Mouse (Mus musculus) cerebellum, adult 9-11 months (tissue): Measurements from ENCODE around the gene Vps13a.
"Not testable (repeated sequence)": the region's sequence is repeated elsewhere in the genome, so short reads cannot be mapped to it uniquely, and the experiment has no call there.

ENCODE experiments used
- DNase-seq: peaks from one replicate; pipeline ENCODE4 v3.0.0; 2022

The Vps13a gene

GRCm38 (mm10) chr19:16757439-16757838 lies 23.3 kb downstream of the Vps13a start:
- DNase-seq = not testable (repeated sequence)

GRCm38 (mm10) chr19:16755854-16756253 lies 24.9 kb downstream of the Vps13a start:
- no peak for DNase-seq

DNA sequence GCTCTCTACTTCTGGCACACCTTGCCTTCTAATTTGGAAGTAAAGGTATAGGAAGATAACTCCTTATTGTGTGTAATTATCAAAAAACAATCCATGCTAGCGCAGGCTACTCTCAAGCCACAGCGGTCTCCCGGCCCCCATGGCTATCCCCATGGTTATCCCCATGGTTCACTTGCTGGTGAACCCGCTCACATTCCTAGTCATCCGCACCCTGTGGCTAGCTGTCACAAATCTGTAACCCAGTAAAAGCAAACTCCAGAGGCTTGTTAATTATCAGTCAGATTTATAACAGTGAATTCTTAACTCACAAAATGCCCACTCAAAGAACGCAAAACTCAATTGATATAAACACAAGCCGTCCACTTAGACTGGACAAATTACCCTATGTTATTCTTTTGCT lies 25.5 kb downstream of the Vps13a start:
- no peak for DNase-seq

GRCm38 (mm10) chr19:16753151-16753550 lies 27.6 kb downstream of the Vps13a start:
- no peak for DNase-seq

- DNase-seq = no peak
Observed at GRCm38 (mm10) chr19:16736854-16737253, 43.9 kb downstream of the Vps13a start.

DNA sequence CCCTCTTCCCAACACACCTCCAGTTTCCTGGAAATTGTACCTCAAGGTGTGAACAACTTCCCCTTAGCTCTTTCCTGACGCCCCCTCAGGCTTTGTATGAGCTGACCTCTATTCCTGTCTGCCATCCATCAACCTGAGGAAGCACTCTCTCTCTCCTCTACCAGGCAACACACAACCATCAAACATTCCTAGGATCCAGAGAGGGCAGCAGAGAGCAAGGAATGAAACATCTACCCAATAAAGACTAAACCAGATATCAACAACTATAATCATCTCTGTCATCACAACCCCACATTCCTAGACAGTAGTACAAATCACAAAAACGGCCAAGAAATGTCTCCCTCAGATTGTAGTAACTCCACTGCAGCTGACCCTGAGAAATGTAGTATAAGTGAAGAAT lies 52.0 kb downstream of the Vps13a start:
- DNase-seq = no peak

DNA sequence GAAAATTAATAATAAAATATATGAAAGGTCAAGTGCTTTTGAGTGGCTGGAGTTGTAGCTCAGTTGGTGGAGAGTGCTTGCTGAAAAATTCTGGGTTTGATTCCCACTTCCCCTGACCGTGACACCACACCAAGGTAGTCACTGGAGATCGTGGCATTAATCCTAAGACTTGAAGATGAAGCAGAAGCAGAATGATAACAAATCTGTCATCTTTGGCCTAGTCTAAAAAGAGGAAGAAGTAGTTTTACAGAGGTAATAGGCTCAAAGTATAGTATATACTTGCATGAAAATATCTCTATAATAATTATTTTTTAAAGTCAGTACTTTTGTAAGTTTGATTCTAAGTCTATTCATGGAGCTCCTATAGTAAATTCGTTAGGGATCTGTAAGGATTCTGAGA lies 65.5 kb downstream of the Vps13a start:
- DNase-seq = no peak

DNA sequence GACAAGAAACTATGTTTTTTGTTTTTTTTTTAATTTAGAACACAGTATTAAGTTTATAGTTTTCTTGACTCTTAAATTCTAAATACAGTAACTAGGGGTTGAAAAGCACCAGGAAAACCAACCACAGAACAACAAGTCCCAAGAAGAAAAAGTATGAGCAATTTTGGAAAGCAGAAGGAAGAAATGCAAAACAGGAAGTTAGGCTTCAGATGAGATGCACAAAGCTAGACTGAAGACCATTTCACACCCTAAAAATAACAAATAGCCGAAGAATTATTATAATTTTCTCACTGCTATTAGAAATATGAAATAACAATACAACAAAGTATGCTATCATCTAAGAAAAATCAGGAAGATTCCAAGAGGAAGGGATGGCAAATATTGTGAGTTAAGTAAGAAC lies 78.9 kb downstream of the Vps13a start:
- no peak for DNase-seq

DNA sequence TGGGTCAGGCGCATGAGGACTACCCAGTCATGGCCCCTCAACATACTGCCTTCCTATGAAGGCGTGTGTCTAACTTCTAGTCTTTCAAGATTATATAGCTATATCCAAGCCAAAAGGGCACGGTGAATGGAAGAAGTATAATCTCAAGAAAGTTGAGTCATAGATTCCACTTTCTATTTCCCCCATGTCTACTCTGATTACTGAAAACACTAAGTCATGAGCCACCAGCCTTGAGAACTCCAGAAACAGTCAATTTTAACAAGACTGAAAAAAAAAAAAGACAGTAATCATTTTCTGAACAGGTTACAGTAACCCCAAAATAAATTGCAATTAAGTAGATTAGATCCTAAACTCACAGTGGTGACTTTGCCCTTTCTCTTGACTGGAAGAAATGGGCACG lies 95.8 kb downstream of the Vps13a start:
- no peak for DNase-seq

GRCm38 (mm10) chr19:16684210-16684609 lies 96.5 kb downstream of the Vps13a start:
- no peak for DNase-seq

- no peak for DNase-seq
Observed at GRCm38 (mm10) chr19:16625610-16626395, 154.9 kb downstream of the Vps13a start.

- no peak for DNase-seq
Observed at GRCm38 (mm10) chr19:16624994-16625393, 155.7 kb downstream of the Vps13a start.

GRCm38 (mm10) chr19:16623154-16623553 lies 157.6 kb downstream of the Vps13a start:
- DNase-seq = no peak

- no peak for DNase-seq
Observed at GRCm38 (mm10) chr19:16607634-16608033, 173.1 kb downstream of the Vps13a start.

- DNase-seq = no peak
Observed at GRCm38 (mm10) chr19:16602026-16602425, 178.7 kb downstream of the Vps13a start.

DNA sequence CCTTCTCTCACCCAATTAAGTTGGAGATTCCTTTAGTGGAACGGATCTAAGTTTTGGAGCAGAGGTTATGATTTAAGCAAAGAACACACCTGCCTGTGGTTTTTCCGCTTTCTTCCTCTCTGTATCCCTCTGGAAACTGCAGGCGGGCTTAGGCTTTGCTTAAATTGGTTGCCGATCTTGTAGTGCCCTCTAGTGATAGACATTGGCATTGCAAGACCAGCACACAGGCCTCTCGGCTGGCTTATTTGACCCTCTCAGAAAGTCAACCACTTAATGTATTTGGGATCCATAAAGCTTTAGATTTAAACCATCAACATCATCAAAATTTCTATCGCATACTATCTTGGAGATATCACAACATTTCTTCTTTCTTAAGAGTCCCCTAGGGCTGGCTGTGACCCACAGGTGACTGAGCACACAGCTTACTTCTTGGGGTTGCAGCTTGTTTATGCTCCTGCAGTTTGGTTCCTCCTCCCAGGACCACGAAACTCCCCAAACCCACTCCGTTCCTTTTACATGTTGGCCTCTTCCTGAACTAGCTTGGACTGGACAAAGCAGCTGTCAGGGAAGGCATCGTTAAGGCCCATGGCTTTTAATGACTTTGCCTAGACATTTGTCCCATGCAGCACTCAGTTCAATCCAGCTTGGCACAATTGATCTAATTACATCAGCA lies 181.3 kb downstream of the Vps13a start:
- peak; percentile 62 for DNase-seq

DNA sequence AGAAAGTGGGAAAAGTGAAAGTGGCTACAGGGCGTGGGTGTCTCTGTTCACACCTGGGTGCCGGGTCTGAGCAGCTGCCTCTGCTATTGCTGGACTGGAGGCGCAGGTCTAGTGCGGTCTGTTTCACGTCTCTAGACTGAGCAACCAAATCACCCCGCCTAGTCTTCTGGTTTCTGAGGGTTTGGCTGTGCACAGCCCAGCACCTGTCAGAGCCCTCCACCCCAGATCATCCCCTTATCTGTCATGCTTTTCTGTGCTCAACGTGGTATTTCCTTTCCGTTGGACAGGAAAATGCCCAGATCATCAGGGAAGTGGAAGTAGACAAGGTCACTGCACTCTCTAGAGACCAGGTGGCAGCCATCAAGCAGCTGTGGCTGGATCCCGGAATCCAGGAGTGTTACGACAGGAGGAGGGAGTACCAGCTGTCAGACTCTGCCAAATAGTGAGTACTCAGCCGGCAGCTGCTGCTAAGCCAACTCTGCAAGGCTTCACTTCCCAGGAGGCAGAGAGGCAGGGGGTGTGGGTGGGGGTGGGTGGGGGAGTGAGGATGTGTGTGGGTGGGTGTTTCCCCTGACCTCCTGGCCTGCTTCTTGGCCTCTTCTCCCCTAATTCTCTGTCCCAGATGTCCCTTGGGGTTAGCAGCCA lies 182.0 kb downstream of the Vps13a start:
- no peak for DNase-seq

DNA sequence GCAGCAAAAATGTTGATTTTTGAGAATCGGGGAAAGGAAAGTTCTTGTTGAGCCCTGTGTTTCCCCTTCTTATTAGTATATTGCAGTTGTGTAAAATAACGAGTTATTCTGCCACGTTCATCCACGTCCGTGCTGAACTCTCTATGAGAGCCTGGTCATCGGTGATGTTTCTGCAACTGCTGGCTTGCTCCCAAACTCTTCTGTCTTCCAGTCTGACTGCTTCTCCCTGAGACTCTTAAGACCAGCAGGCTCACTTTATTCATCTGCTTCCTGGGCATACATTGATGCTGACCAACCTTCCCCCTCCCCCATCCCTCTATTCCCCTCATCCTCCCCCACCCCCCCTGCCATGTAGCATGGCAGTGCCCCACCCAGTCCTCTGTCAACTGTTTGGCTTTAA lies 183.5 kb downstream of the Vps13a start:
- DNase-seq = no peak

- DNase-seq = no peak
Observed at GRCm38 (mm10) chr19:16593975-16594317, 186.8 kb downstream of the Vps13a start.

DNA sequence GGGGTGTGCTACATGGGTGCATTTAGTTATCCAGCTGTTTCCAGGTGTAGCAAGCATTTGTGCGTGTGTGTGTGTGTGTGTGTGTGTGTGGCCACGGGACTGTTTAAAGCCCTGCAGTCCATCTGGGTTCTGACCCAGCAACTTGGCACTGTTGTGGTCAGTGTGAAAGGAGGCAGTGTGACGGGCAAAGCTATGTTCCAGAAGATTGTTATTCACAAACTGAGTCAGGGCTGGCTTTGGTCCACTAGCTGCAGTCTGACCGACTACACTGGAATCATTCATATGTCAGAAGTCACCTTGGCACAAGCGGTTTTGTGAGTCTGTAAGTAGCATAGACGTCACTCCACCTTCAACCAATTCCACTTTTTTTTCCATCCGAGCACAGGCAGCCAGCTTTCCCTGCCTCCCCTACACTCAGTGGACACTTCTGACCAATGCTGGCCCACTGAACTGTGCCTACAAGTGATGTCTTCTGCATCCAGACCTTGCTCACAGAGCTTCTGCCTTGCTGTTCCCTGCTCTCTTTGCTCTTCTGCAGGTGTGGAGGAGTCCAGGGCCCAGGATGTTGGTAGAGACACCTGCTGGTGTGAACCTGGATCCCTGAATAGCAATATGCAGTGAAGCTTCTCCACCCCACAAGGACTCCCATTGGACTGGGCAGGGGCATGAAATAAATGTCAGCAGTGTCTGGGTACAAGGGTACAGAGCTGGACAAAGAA lies 187.3 kb downstream of the Vps13a start:
- DNase-seq = peak; percentile 30

DNA sequence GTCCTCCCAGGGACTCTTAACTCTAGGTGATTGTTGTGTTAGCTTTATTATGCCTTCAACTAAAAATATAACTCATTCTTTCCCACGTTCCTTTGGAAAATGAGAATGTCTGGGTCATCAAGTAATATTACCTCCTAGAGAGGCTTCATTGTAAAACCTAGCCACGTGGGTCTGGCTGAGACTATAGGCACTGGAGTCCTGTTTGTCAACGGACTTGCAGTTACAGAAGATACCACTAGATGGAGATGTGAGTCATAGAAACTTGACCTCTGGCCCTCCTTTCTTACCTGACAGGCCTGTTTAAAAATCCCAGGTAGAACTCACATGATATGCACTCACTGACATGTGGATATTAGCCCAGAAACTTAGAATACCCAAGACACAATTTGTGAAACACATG lies 195.4 kb downstream of the Vps13a start:
- DNase-seq = no peak

GRCm38 (mm10) chr19:16584546-16584945 lies 196.2 kb downstream of the Vps13a start:
- DNase-seq = no peak

GRCm38 (mm10) chr19:16580501-16580900 lies 200.2 kb downstream of the Vps13a start:
- DNase-seq = no peak
